Mouse (Mus musculus) macrophage (primary cell): Measurements from ENCODE around the gene Cisd2. TPM values are rescaled to one million over a fixed set of nuclear protein-coding genes. Genes with fewer than 3 reads are reported as not detected.

Experiments used
- H3K27ac ChIP-seq: fragments of 350-480 bp; formaldehyde crosslinking; 2 replicates; pipeline ENCODE4 v1.9.0; 2021
- H3K36me3 ChIP-seq: fragments of 350-480 bp; formaldehyde crosslinking; 2 replicates; pipeline ENCODE4 v1.9.0; 2021; ENCODE audit errors: inconsistent target
- H3K4me3 ChIP-seq: fragments of 350-480 bp; formaldehyde crosslinking; 2 replicates; pipeline ENCODE4 v1.9.0; 2021; ENCODE audit errors: inconsistent target
- H3K79me2 ChIP-seq: fragments of 350-480 bp; formaldehyde crosslinking; 2 replicates; pipeline ENCODE4 v1.9.0; 2021; ENCODE audit errors: inconsistent target
- WGBS: methylation state at CpG from one replicate; pipeline ENCODE4 v1.1.7; 2026; ENCODE audit warnings: inconsistent platforms; ENCODE audit not compliant: missing documents; 5-methylcytosine and 5-hydroxymethylcytosine counted together
- polyA plus RNA-seq: library from polyadenylated mRNA; stranded (reverse); fragments of 250-400 nt; gene quantifications from 3 replicates; pipeline ENCODE4 v1.2.4, GENCODE M21; 2018; ENCODE audit warnings: inconsistent platforms

Cisd2 gene
- polyA plus RNA-seq, 1 experiment from 2014 or later, result 31.0 TPM

DNA sequence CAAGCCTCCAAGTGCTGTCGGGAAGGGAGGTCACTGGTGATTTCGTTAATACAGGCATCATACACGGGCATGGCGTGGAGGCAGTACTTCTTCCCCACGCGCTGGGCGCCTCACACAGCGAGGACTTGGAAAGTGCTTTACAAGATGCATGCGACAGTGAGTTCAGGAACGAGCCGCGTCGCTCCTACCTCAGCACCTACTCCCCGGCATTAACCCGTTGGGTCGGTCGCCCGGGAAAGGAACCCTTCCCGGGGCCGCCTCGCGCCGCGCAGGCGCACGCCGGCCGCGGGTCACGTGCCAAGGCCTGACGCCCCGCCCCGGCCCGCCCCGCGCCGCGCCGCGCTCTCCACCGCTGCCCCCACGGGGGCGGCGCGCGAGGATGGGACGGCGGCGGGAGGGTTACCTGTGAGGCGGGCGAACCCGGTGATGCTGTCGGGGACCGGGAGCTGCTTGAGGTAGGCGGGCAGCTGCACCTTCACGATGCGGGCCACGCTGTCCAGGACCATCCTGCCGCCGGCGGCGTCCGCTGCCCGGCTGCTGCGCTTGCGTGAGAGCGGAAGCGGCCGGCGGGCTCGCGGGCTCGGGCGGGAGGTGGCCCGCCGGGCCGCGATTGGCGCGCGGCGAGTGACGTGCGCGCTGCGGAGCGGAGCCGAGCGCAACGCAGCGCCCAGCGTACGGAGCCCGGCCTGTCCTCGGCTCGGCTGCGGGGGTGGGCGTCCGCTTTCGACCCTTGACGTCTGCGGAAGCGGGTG, 693 bp downstream of the Cisd2 start:
- peak overlapping the region; percentile 81 for H3K27ac ChIP-seq
- WGBS, result under 1% methylated on average over 78 of the region's 103 CpGs
- no peaks in the 10 kb centered on the region for H3K36me3 ChIP-seq
- peaks cover 90% of the 10 kb centered on the region for H3K79me2 ChIP-seq
- H3K4me3 ChIP-seq, result peak overlapping the region; percentile 81

DNA sequence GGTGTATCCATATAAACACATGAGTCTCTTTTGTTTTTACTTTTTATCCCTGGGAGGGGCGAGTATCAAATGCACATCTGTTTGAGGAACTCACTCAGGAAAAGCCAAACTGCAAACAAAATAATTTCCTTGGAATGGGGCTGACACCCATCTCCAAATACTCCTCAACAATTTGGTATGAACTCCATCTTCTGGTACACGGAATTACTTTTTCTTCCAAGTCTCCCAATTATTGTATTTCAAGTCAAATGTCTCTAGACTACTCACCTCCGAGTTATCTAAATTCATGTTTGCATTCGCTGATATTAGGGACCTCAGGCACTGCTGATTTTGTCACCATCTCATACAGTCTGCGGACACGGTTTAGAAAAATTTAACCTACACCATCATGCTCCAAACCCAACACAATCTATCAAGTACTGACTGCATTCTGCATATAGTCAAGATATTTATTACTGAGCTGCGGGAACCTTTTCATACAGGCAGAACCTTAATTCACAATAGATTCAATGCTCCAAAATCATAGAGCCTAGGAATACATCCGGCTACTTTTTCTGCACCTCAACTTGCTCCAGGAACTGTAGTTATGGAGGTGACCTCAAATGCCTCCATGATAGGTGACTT, 1.4 kb downstream of the Cisd2 start:
- Histone ChIP-seq H3K79me2 (peaks cover 90% of the 10 kb centered on the region), H3K4me3 (peak overlapping the region; percentile 81), H3K27ac (peak overlapping the region; percentile 75), H3K36me3 (no peaks in the 10 kb centered on the region)
- 20% methylated on average over 8 of the region's 8 CpGs for WGBS

DNA sequence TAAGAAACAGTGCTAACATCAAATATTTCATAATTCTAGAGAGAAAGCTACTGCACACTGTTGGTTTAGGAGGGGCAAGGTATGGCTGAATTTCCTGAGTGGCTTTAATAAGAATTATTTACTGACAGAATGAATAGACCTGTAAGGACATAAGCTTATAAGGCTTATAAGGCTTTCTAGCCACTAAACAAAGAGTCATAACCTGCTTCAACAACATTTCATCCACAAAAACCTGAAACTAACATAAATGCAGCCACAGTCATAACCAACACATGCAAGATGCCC, 2.5 kb downstream of the Cisd2 start:
- H3K27ac ChIP-seq, result peak overlapping the region; percentile 47
- H3K4me3 ChIP-seq, result no peak overlapping the region

GRCm38 (mm10) chr3:135420542-135421309, 3.0 kb downstream of the Cisd2 start:
- no peak overlapping the region for H3K4me3 ChIP-seq
- WGBS, result 54% methylated on average over 9 of the region's 9 CpGs
- peaks cover 6% of the 10 kb centered on the region; the same call in 1 of the 2 replicates for H3K36me3 ChIP-seq
- peaks cover 88% of the 10 kb centered on the region for H3K79me2 ChIP-seq
- H3K27ac ChIP-seq, result peak overlapping the region; percentile 47

More for the DNA sequence above, 2.5 kb downstream of the Cisd2 start:
- Histone ChIP-seq H3K36me3 (peaks cover 6% of the 10 kb centered on the region; the same call in 1 of the 2 replicates), H3K79me2 (peaks cover 90% of the 10 kb centered on the region)

GRCm38 (mm10) chr3:135417799-135418198, 5.9 kb downstream of the Cisd2 start:
- no peak overlapping the region for H3K27ac ChIP-seq
- WGBS, result 29% methylated on average over 3 of the region's 3 CpGs
- H3K36me3 ChIP-seq, result peaks cover 11% of the 10 kb centered on the region; the same call in 1 of the 2 replicates
- H3K79me2 ChIP-seq, result peaks cover 91% of the 10 kb centered on the region
- H3K4me3 ChIP-seq, result no peak overlapping the region

DNA sequence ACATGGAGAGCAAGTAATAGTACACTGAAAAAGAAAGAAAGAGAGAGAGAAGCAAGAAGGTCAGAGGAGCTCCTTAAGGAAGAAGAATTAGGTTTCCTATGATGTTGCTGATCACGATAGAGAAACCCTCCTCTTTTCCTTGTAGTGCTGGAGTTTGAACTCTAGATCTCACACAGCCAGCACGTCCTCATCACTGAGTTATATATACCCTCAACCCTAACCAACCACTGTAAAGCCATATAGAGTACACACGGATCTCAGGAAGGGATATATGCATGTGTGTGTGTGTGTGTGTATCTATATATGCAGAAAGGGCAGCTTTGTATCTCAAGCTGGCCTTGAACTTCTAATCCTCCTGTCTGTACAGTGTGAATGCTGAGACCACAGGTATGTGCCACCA, 6.5 kb downstream of the Cisd2 start:
- no peak overlapping the region for H3K4me3 ChIP-seq
- H3K79me2 ChIP-seq, result peaks cover 91% of the 10 kb centered on the region
- H3K27ac ChIP-seq, result no peak overlapping the region
- 83% methylated on average over 3 of the region's 3 CpGs for WGBS
- H3K36me3 ChIP-seq, result peaks cover 11% of the 10 kb centered on the region; the same call in 1 of the 2 replicates

- Histone ChIP-seq H3K4me3 (no peak overlapping the region), H3K79me2 (peaks cover 69% of the 10 kb centered on the region), H3K27ac (no peak overlapping the region), H3K36me3 (peaks cover 40% of the 10 kb centered on the region)
- 96% methylated on average over 8 of the region's 9 CpGs for WGBS
These were observed 11.9 kb downstream of the Cisd2 start for GRCm38 (mm10) chr3:135411824-135412223.

- Histone ChIP-seq H3K4me3 (no peak overlapping the region), H3K36me3 (peaks cover 35% of the 10 kb centered on the region), H3K27ac (no peak overlapping the region), H3K79me2 (peaks cover 62% of the 10 kb centered on the region)
- 91% methylated on average over 10 of the region's 12 CpGs for WGBS
These were observed 12.7 kb downstream of the Cisd2 start for GRCm38 (mm10) chr3:135411056-135411455.

DNA sequence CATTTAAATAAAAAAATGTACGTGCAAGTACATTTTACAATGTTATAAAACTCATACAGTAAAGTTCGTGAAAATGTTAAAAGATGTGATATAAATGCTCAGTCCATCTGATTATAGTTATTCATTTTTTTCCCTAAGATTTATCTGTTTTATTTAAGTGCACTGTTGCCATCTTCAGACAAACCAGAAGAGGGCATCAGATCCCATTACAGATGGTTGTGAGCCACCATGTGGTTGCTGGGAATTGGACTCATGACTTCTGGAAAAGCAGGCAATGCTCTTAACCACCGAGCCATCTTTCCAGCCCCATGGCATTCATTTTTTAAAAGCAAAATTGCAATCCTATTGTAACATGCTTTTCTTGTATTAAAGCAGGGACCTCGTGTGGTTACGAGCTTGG, 14.5 kb downstream of the Cisd2 start:
- WGBS, result 99% methylated on average over 5 of the region's 5 CpGs
- H3K27ac ChIP-seq, result no peak overlapping the region
- H3K79me2 ChIP-seq, result peaks cover 49% of the 10 kb centered on the region
- no peak overlapping the region for H3K4me3 ChIP-seq
- peaks cover 30% of the 10 kb centered on the region for H3K36me3 ChIP-seq

- Histone ChIP-seq H3K36me3 (peaks cover 30% of the 10 kb centered on the region), H3K4me3 (no peak overlapping the region), H3K27ac (no peak overlapping the region), H3K79me2 (peaks cover 31% of the 10 kb centered on the region)
- 72% methylated on average over 9 of the region's 9 CpGs for WGBS
These were observed 16.4 kb downstream of the Cisd2 start for GRCm38 (mm10) chr3:135407351-135407750.

DNA sequence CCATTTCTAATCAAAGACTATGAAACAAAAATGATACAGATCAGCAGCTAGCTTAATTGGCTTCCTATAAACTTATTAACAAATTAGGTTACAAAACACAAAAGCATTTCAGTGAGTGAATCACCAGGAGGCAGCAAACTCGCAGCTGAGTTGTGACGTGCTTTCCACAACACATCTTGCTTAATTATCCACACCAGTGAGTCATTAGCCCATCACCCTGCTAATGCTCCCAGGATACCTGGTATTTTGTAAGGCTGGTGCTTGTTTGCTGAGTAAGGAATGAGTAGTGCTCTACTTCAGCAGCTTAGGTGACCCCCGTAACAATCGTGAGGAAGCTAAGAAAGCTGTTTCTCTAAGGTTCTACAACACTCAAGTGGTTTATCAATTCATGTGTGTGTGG, 19.1 kb downstream of the Cisd2 start:
- Histone ChIP-seq H3K36me3 (peaks cover 12% of the 10 kb centered on the region; the same call in 1 of the 2 replicates), H3K4me3 (no peak overlapping the region), H3K27ac (no peak overlapping the region), H3K79me2 (peaks cover 3% of the 10 kb centered on the region; the same call in 1 of the 2 replicates)
- WGBS, result 72% methylated on average over 4 of the region's 4 CpGs

DNA sequence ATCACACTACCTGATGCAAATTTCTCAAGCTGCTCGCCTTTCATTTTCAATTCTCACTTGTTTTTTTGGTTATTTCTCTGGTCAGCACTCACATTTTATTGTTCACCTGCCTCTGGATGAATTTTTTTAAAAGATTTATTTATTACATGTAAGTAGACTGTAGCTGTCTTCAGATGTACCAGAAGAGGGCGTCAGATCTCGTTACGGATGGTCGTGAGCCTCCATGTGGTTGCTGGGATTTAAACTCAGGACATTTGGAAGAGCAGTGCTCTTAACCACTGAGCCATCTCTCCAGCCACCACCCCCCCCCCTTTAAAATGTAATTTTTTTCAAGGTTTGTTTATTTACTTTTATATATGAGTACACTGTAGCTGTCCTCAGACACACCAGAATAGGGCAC, 19.9 kb downstream of the Cisd2 start:
- 0 out of 2 replicates have a peak, but pooled peaks cover 7% of the 10 kb centered on the region for H3K36me3 ChIP-seq
- no peak overlapping the region for H3K27ac ChIP-seq
- 83% methylated on average over 5 of the region's 5 CpGs for WGBS
- no peaks in the 10 kb centered on the region for H3K79me2 ChIP-seq
- no peak overlapping the region for H3K4me3 ChIP-seq

DNA sequence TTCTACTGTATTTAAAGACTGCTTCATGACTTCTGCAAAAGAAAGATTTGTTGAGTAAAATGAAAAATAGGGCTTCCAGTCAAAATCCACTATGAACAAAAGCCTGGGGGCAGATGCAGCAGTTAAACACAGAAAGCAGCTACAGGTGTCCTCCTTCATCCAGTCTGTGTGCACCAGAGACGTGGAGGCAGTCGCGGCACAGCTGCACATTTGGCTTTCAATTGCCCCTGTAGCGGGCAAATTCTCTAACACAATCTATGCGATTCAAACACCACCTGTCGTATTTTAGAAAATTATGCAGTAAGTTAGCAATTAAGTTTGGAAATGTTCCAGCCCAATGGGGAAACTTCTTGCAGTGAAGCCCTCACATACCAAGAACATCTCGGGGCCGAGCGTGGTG, 20.5 kb downstream of the Cisd2 start:
- Histone ChIP-seq H3K36me3 (0 out of 2 replicates have a peak, but pooled peaks cover under 1% of the 10 kb centered on the region), H3K79me2 (no peaks in the 10 kb centered on the region), H3K27ac (no peak overlapping the region), H3K4me3 (no peak overlapping the region)
- WGBS, result 98% methylated on average over 7 of the region's 9 CpGs

- H3K79me2 ChIP-seq, result no peaks in the 10 kb centered on the region
- 4% methylated on average over 10 of the region's 10 CpGs for WGBS
- no peaks in the 10 kb centered on the region for H3K36me3 ChIP-seq
- H3K27ac ChIP-seq, result no peak overlapping the region
- H3K4me3 ChIP-seq, result no peak overlapping the region
These were observed 21.5 kb downstream of the Cisd2 start for GRCm38 (mm10) chr3:135402201-135402658.

- no peak overlapping the region for H3K27ac ChIP-seq
- no peaks in the 10 kb centered on the region for H3K36me3 ChIP-seq
- H3K79me2 ChIP-seq, result no peaks in the 10 kb centered on the region
- no peak overlapping the region for H3K4me3 ChIP-seq
These were observed 26.6 kb downstream of the Cisd2 start for GRCm38 (mm10) chr3:135397112-135397511.
